Mouse (Mus musculus): ENCODE data around the gene Aurkb. TPM values are rescaled to one million over a fixed set of nuclear protein-coding genes. Genes with fewer than 3 reads are reported as not detected.

Gene Aurkb
- polyA plus RNA-seq, 1 experiment from 2014 or later: 163 TPM

DNA sequence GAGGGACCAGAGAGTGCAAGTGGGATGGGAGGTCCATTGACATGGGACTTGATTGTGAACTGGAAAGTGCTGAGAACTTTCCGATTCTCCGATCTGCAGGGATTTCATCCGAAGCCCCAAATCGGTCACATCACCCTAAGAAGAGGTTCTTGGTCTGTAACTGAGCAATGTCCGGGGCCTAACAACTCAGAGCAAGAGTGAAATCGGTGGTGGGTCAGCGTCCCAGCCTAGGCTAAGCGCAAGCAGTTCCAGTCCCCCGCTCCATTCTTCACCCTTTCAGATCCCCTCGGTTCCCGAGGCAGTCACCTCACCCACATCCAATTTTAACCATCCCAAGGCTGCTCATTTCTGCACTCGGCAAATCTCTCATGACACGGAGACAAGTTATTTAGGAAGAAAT is 24.6 kb downstream of the Aurkb start:
- H3K4me3 ChIP-seq (replicated peaks): peak overlapping the region; percentile 60
- under 1% methylated on average over 13 of the region's 13 CpGs for WGBS
- ATAC-seq (ENCODE audit: low FRiP score): no peak
- no peaks in the 10 kb centered on the region for H3K9me3 ChIP-seq
- H3K4me2 ChIP-seq: peak overlapping the region; percentile 80
- H3K9ac ChIP-seq: peak overlapping the region; percentile 82
- peaks cover 42% of the 10 kb centered on the region for H3K4me1 ChIP-seq
- H3K36me3 ChIP-seq (replicated peaks): no peaks in the 10 kb centered on the region
- H3K27me3 ChIP-seq: 0 out of 2 replicates have a peak, but pooled peaks cover 3% of the 10 kb centered on the region
- peak overlapping the region; percentile 93 for H3K27ac ChIP-seq

DNA sequence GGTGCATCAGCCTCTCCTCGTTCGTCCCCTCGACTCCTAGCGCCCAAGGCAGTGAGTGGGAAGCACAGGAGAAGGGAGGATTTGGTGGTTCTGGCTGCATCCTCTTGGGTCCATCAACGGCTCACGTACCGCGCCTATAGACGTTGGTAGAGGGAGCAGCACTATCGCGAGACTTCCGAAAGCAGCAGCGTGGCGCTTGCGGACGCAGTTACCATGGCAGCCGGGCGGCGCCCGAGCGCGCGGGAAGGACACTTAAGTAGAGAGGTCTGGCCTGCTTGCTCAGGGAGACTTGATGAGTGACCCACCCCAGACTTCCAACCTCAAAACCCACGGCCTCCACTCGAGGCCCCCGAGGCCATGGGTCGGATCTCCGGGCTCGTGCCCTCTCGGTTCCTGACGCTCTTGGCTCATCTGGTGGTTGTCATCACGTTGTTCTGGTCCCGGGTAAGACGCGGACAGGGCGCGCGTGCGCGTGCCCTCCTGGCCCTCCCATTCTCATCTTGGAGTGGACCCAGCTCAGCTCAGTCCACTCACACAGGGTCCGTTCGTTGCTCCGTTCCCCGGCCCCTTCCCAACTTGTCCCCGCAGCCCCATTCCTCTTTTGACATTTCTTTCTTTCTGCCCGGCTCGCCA is 25.3 kb downstream of the Aurkb start, which contains the start of gene Tmem107:
Gene Tmem107 (plus strand): TSS at position 217 of the 633 bp plus-strand sequence.
- under 1% methylated on average over 47 of the region's 47 CpGs for WGBS
- H3K9me3 ChIP-seq: no peaks in the 10 kb centered on the region
- H3K4me2 ChIP-seq: peak within 1 kb of the TSS; percentile 80
- H3K36me3 ChIP-seq (replicated peaks): no peaks in the 10 kb centered on the region
- H3K4me1 ChIP-seq: peaks cover 42% of the 10 kb centered on the region
- peak within 1 kb of the TSS; percentile 82 for H3K9ac ChIP-seq
- H3K27ac ChIP-seq: peak within 1 kb of the TSS; percentile 93
- peak; percentile 88 for ATAC-seq (ENCODE audit: low FRiP score)
- H3K27me3 ChIP-seq: 0 out of 2 replicates have a peak, but pooled peaks cover 3% of the 10 kb centered on the region
- peak within 1 kb of the TSS; percentile 60 for H3K4me3 ChIP-seq (replicated peaks)

DNA sequence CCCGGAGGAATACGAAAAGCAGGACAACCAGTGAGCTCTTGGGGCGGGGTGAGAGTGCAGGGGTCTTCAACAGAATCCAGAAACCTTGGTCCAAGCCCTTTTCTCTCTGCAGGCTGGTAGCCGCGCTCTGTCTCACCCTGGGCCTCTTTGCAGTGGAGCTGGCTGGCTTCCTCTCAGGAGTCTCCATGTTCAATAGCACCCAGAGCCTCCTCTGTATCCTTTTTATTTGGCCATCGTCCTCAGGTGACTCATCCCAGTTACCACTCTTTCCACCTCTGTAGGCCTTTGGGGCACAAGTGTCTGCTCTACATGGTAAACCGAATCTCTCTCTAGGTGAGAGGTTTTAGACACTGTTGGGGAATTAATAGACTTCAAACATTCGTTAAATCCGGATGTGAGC is 25.8 kb downstream of the Aurkb start:
- Histone ChIP-seq H3K4me1 (peaks cover 37% of the 10 kb centered on the region), H3K27ac (peak overlapping the region; percentile 93), H3K36me3 (replicated peaks) (no peaks in the 10 kb centered on the region), H3K4me3 (replicated peaks) (peak overlapping the region; percentile 60), H3K27me3 (0 out of 2 replicates have a peak, but pooled peaks cover 2% of the 10 kb centered on the region), H3K4me2 (peak overlapping the region; percentile 80), H3K9me3 (no peaks in the 10 kb centered on the region), H3K9ac (peak overlapping the region; percentile 82)
- whole genome bisulfite sequencing: 25% methylated on average over 9 of the region's 9 CpGs
- no peak for ATAC-seq (ENCODE audit: low FRiP score)

DNA sequence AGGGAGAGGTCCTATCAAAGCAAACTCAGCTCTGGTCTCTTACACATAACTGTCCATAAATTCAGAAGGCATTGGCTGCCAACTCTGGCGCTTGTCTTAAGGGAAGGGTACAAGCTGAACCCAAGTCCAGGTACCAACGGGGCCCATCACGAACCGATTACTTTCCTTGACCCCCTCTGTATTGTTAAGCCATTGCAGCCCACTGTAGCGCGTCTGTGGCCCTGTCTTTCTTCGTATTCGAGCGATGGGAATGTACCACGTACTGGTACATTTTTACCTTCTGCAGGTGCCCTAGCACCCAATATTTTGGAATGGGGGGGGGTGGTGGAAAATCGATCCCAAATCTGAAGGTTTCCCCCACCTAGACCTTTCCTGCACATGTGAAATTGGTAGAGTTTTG is 26.8 kb downstream of the Aurkb start:
- Histone ChIP-seq H3K27me3 (no peaks in the 10 kb centered on the region), H3K9ac (peak overlapping the region; percentile 46), H3K4me2 (peak overlapping the region; percentile 48), H3K9me3 (no peaks in the 10 kb centered on the region), H3K27ac (peak overlapping the region; percentile 94), H3K36me3 (replicated peaks) (no peaks in the 10 kb centered on the region), H3K4me3 (replicated peaks) (peak overlapping the region; percentile 22), H3K4me1 (peaks cover 31% of the 10 kb centered on the region)
- 82% methylated on average over 11 of the region's 11 CpGs for WGBS
- no peak for ATAC-seq (ENCODE audit: low FRiP score)

DNA sequence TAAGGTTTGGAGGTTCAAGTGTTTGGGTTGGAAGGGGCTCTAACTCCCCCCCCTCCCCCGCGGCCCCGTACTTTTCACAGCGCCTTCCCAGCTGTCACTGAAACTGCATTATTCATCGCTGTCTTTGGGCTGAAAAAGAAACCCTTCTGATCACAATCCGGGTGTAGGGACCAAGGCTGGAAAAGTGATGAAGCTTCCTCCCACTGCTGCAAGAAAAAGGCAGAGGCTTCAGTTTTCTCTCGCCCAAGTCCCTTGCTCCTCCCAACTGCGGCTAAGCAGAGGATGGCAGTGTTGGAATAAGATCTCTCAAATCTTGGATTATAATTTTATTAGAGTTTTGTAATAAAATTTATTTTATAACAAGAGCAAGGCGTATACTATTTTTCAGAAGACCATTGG is 27.2 kb downstream of the Aurkb start:
- Histone ChIP-seq H3K9me3 (no peaks in the 10 kb centered on the region), H3K36me3 (replicated peaks) (no peaks in the 10 kb centered on the region), H3K27me3 (no peaks in the 10 kb centered on the region), H3K4me1 (peaks cover 31% of the 10 kb centered on the region), H3K27ac (peak overlapping the region; percentile 94), H3K4me3 (replicated peaks) (peak overlapping the region; percentile 22), H3K9ac (peak overlapping the region; percentile 46), H3K4me2 (peak overlapping the region; percentile 48)
- WGBS: 12% methylated on average over 9 of the region's 9 CpGs
- no peak for ATAC-seq (ENCODE audit: low FRiP score)

DNA sequence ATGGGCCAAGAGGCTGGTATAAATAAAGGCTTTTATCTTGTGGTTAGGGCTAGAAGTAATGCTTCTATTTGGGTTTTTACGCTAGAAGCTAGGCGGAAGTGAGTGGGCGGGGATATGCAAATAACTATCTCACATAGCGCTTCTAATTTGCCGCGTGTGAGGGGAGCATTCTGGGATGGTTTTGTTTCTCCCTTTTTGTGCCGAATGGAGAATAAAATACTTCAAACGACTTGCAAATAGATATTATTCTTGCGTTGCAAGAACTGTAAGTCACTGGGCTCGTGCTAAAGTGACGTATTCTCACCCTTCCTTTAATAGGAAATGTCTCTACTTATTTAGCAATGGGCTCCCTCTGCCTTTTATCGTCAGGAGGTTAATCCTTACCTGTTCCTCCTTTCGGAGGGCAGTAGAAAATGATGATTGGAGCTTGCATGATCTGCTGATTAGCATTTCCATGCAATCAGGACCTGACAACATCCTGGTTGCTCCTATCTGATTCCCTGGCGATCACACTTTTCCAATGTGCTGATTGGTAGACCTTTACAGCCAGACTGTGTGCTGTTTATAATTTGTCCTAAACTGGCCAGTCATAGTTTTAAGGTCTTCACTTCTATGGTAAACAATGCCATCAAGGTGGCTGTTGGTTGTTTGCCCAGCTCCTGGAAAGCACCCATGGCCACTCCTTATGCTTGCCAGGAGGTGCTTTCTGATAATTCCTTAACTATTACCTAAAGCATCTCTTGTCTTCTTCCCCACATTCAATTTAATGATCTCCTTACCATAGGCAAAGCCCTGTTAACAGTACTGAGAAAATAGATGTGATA is 27.8 kb downstream of the Aurkb start:
- Histone ChIP-seq H3K4me1 (peaks cover 31% of the 10 kb centered on the region), H3K27me3 (no peaks in the 10 kb centered on the region), H3K27ac (peak overlapping the region; percentile 94), H3K36me3 (replicated peaks) (no peaks in the 10 kb centered on the region), H3K4me3 (replicated peaks) (peak overlapping the region; percentile 22), H3K9ac (peak overlapping the region; percentile 55), H3K9me3 (no peaks in the 10 kb centered on the region), H3K4me2 (peak overlapping the region; percentile 48)
- ATAC-seq (ENCODE audit: low FRiP score): peak; percentile 66
- under 1% methylated on average over 14 of the region's 14 CpGs for WGBS

DNA sequence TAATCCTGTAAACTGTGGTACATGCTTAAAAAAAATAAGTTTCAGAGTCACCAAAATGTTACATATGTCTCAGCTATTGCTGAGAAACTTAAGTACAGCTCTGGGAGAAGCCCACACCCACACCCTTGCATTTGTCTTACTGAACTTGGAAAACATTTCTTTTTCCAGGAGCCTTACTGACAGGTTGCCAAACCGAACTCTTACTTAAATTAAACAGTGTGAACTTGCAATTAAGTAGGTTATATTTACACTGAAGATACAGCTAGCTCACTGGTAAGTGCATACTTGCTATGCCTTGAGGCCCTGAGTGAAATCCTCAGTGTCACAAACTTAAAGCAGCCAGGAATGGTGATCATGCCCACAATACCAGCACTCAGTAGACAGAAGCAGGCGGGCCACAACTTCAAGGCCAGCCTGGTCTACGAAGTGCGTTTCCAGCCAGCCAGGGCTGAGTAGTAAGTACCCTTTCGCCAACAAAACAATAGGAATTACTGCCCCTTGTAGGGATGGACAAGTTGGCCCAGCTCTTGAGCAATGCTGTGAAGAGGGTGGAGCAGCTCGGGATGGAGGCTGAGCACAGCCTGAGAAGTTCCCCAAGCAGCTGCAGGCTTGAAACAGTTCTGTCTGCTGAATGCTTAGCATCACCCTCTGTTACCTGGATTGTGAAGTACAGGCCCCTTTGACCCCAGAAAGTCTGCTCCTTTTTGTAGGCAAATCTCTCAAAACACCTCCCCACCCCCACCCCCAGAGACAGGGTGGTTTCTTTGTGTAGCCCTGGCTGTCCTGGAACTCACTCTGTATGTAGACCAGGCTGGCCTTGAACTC is 28.7 kb downstream of the Aurkb start:
- no peaks in the 10 kb centered on the region for H3K36me3 ChIP-seq (replicated peaks)
- ATAC-seq (ENCODE audit: low FRiP score): no peak
- no peak overlapping the region for H3K4me3 ChIP-seq (replicated peaks)
- H3K27ac ChIP-seq: peak overlapping the region; percentile 94
- no peaks in the 10 kb centered on the region for H3K9me3 ChIP-seq
- WGBS: 47% methylated on average over 6 of the region's 6 CpGs
- H3K27me3 ChIP-seq: no peaks in the 10 kb centered on the region
- H3K9ac ChIP-seq: peak overlapping the region; percentile 21; the same call in 1 of the 2 replicates
- peaks cover 31% of the 10 kb centered on the region for H3K4me1 ChIP-seq
- peak overlapping the region; percentile 13; the same call in 1 of the 2 replicates for H3K4me2 ChIP-seq

DNA sequence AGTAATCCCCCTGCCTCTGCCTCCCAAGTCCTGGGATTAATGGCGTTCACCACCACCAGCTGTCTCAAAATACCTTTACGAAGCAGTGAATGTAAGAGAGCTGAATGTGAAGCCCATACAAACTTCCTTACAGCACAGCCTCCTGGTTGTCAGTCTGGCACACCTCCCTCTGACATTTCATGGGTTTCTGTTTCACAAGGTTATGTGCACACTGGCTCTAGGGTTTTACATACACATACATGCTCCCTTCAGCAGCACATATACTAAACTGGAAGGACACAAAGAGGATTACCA is 29.3 kb downstream of the Aurkb start:
- H3K27ac ChIP-seq: peak overlapping the region; percentile 94
- H3K9me3 ChIP-seq: no peaks in the 10 kb centered on the region
- H3K27me3 ChIP-seq: no peaks in the 10 kb centered on the region
- 52% methylated on average over 2 of the region's 2 CpGs for WGBS
- H3K4me3 ChIP-seq (replicated peaks): no peak overlapping the region
- no peak for ATAC-seq (ENCODE audit: low FRiP score)
- H3K4me2 ChIP-seq: no peak overlapping the region
- H3K4me1 ChIP-seq: peaks cover 31% of the 10 kb centered on the region
- H3K9ac ChIP-seq: peak overlapping the region; percentile 21; the same call in 1 of the 2 replicates
- no peaks in the 10 kb centered on the region for H3K36me3 ChIP-seq (replicated peaks)

DNA sequence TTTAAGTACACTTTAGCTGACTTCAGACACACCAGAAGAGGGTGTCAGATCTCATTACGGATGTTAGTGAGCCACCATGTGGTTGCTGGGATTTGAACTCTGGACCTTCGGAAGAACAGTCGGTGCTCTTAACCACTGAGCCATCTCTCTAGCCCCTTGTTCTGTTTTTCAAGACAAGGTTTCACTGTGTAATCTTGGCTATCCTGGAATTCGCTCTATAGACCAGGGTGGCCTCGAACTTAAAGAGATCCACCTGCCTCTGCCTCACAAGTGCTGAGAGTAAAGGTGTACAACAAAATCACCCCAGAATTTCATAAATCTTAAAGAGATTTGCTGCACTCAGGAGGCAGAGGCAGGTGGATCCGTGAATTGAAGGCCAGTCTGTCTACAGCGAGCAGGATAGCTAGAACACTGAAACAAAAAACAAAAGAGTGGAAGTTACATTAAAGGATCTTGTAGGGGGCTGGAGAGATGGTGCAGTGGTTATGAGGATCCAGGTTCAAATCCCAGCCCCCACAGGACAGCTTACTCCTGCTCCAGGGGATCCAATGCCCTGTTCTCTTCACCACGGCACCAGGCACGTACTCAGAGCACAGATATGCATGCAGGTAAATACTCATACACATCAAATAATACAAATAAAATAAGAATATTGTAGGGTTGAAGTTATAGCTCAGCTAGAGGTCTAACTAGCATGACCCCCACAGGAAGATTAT is 30.5 kb downstream of the Aurkb start:
- no peaks in the 10 kb centered on the region for H3K9me3 ChIP-seq
- no peaks in the 10 kb centered on the region for H3K36me3 ChIP-seq (replicated peaks)
- no peak overlapping the region for H3K4me2 ChIP-seq
- H3K4me1 ChIP-seq: peaks cover 25% of the 10 kb centered on the region
- WGBS: 50% methylated on average over 9 of the region's 9 CpGs
- no peak for ATAC-seq (ENCODE audit: low FRiP score)
- no peak overlapping the region for H3K9ac ChIP-seq
- no peaks in the 10 kb centered on the region for H3K27me3 ChIP-seq
- H3K27ac ChIP-seq: no peak overlapping the region
- no peak overlapping the region for H3K4me3 ChIP-seq (replicated peaks)

DNA sequence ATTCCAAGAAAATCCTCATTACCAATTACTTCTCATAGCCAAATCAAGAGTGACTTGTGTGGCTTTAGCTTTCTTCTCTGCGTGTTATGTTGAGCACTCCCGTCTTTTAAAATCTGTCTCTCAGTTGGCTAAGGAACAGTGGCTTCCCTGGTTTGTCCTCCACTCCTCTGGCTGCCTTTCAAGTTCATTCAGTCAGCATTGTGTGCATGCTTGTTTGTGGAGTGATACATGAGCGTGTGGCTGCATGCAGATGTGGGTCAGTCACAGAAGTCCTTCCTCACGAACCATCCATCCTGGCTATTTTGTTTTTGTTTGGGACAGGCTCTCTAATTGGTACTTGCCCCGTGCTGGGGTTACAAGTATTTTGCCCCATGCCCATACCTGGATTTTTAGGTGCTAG is 31.1 kb downstream of the Aurkb start:
- H3K4me1 ChIP-seq: peaks cover 19% of the 10 kb centered on the region
- H3K27ac ChIP-seq: no peak overlapping the region
- ATAC-seq (ENCODE audit: low FRiP score): no peak
- no peaks in the 10 kb centered on the region for H3K36me3 ChIP-seq (replicated peaks)
- no peaks in the 10 kb centered on the region for H3K27me3 ChIP-seq
- H3K4me3 ChIP-seq (replicated peaks): no peak overlapping the region
- H3K9ac ChIP-seq: no peak overlapping the region
- H3K9me3 ChIP-seq: no peaks in the 10 kb centered on the region
- WGBS: 68% methylated on average over 5 of the region's 5 CpGs
- H3K4me2 ChIP-seq: no peak overlapping the region

DNA sequence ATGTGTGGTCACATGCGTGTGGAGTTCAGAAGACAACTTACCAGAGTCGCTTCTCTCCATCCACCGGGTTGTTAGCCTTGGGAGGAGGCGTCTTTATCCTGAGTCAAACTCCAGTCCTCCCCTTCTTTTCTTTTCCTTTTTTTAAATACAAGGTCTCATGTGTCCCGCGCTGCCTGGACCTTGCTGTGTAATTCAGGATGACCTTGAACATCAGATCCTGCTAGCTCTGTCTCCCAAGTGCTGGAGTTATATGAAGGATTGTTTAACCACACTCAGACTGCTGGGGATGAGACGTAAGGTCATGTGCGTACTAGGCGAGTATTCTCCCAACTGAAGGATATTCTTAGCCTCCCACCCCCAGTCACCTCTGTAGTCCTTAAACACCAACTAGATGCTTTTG is 31.9 kb downstream of the Aurkb start:
- no peak overlapping the region for H3K4me3 ChIP-seq (replicated peaks)
- no peaks in the 10 kb centered on the region for H3K36me3 ChIP-seq (replicated peaks)
- WGBS: 86% methylated on average over 9 of the region's 9 CpGs
- no peak for ATAC-seq (ENCODE audit: low FRiP score)
- no peak overlapping the region for H3K27ac ChIP-seq
- H3K4me2 ChIP-seq: no peak overlapping the region
- H3K9ac ChIP-seq: no peak overlapping the region
- no peaks in the 10 kb centered on the region for H3K9me3 ChIP-seq
- peaks cover 15% of the 10 kb centered on the region for H3K4me1 ChIP-seq
- H3K27me3 ChIP-seq: no peaks in the 10 kb centered on the region

All from forebrain, embryonic 12.5 days (tissue).